In the genomic region with DNA sequence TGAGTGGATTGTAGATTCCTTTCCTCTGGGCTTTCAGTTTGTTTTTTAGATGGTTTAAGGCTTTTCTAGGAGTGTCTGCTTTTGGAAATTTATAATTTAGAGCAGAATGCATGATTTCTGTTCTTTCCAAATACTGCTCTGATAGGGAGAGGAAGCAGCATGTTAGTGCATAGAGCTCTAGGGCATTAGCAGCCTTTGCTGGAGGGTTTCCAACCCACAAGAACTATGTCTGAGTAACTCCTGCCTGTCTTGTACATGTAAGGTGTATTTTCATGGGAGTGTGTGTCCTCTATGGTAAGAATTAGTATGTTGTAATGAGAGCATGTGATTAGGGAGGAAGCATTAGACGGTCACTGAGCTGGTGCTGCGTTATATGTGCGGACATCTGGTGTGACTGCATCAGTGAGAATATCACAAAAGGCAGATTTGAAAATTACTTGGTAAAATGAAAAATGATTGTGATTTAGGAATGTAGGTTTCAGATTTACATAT, we compare ENCODE assay signal across 23 mouse cellular contexts. TPM values are rescaled to one million over a fixed set of nuclear protein-coding genes. Genes with fewer than 3 reads are reported as not detected.
DNase-seq lines count a peak whose midpoint lies in the region; ATAC-seq and TF ChIP-seq lines count a peak whose summit lies in the region.
"Had no signal": no experiment of that assay in that cellular context is flagged by ENCODE, and none has a peak within 500 bp of the region (broad histone marks: within the 10 kb centered on the region; RNA-seq: fewer than 3 reads in every experiment).

No protein-coding gene starts in this region.

- no peak overlapping the region for H3K9ac ChIP-seq in midbrain, embryonic 16.5 days (ENCODE audit: low read depth, low read length)
- H3K9ac ChIP-seq in midbrain, embryonic 11.5 days (ENCODE audit: low read length): no peak overlapping the region
- H3K9ac ChIP-seq: hindbrain, embryonic 14.5 days; liver, embryonic 14.5 days; stomach, embryonic 15.5 days had no signal

- no peak overlapping the region for H3K4me2 ChIP-seq in midbrain, embryonic 16.5 days (ENCODE audit: low read length)
- H3K4me2 ChIP-seq in midbrain, embryonic 11.5 days: no peak overlapping the region
- H3K4me2 ChIP-seq: hindbrain, embryonic 14.5 days; stomach, embryonic 15.5 days had no signal

- WGBS in midbrain, embryonic 16.5 days: 90% methylated on average over 3 of the region's 3 CpGs
- over 99% methylated on average over 3 of the region's 3 CpGs for WGBS in midbrain, embryonic 11.5 days

- no peaks in the 10 kb centered on the region for H3K9me3 ChIP-seq in midbrain, embryonic 16.5 days (replicated peaks; ENCODE audit: control insufficient read depth, low read length, poor library complexity, severe bottlenecking)
- no peaks in the 10 kb centered on the region for H3K9me3 ChIP-seq in midbrain, embryonic 11.5 days (ENCODE audit: control insufficient read depth, low read length)
- H3K9me3 ChIP-seq: midbrain, embryonic 10.5 days; stomach, embryonic 15.5 days had no signal

- H3K4me3 ChIP-seq in layer of hippocampus, adult 2 months: no peak overlapping the region
- no peak overlapping the region for H3K4me3 ChIP-seq in embryonic fibroblast, embryonic 13.5 days (ENCODE audit: insufficient read depth, low read length)
- H3K4me3 ChIP-seq in midbrain, embryonic 16.5 days (ENCODE audit: low read depth, low read length): no peak overlapping the region
- H3K4me3 ChIP-seq in midbrain, embryonic 11.5 days (ENCODE audit: low read depth, low read length): no peak overlapping the region
- H3K4me3 ChIP-seq: midbrain, embryonic 10.5 days; stomach, embryonic 15.5 days had no signal

- no peak for TF ChIP-seq POLR2A in embryonic fibroblast, embryonic 13.5 days (IDR thresholded peaks at IDR 0.05; ENCODE audit: low read depth, low read length)

- peaks cover 16% of the 10 kb centered on the region for H3K4me1 ChIP-seq in embryonic fibroblast, embryonic 13.5 days (ENCODE audit: control insufficient read depth, insufficient read depth, low read length)
- H3K4me1 ChIP-seq in midbrain, embryonic 16.5 days (ENCODE audit: control insufficient read depth, insufficient read depth, low read length): peaks cover 4% of the 10 kb centered on the region; the same call in 1 of the 2 replicates
- no peaks in the 10 kb centered on the region; the same call in 1 of the 2 replicates for H3K4me1 ChIP-seq in midbrain, embryonic 11.5 days (ENCODE audit: control insufficient read depth, insufficient read depth, low read length)

- peak overlapping the region; percentile 28 for H3K27ac ChIP-seq in layer of hippocampus, adult 2 months
- H3K27ac ChIP-seq in embryonic fibroblast, embryonic 13.5 days (ENCODE audit: insufficient read depth, low read length): peak overlapping the region; percentile 73
- H3K27ac ChIP-seq in midbrain, embryonic 16.5 days (ENCODE audit: low read length): no peak overlapping the region
- H3K27ac ChIP-seq in midbrain, embryonic 11.5 days (ENCODE audit: low read depth, low read length): no peak overlapping the region
- H3K27ac ChIP-seq: hindbrain, embryonic 14.5 days; liver, embryonic 14.5 days; midbrain, embryonic 10.5 days; stomach, embryonic 15.5 days had no signal

- no peaks in the 10 kb centered on the region for H3K36me3 ChIP-seq in midbrain, embryonic 16.5 days (ENCODE audit: control insufficient read depth, insufficient read depth, low read length)
- no peaks in the 10 kb centered on the region for H3K36me3 ChIP-seq in midbrain, embryonic 11.5 days (ENCODE audit: control insufficient read depth, insufficient read depth, low read length)
- H3K36me3 ChIP-seq: midbrain, embryonic 10.5 days; stomach, embryonic 15.5 days had no signal

- TF ChIP-seq CTCF in layer of hippocampus, adult 2 months (conservative IDR thresholded peaks at IDR 0.05): no peak
- TF ChIP-seq CTCF in embryonic fibroblast, embryonic 13.5 days (IDR thresholded peaks at IDR 0.05; ENCODE audit: borderline replicate concordance, insufficient read depth, low read length): no peak

- H3K27me3 ChIP-seq in midbrain, embryonic 16.5 days (ENCODE audit: control insufficient read depth, insufficient read depth, low read depth, low read length): no peaks in the 10 kb centered on the region
- no peaks in the 10 kb centered on the region for H3K27me3 ChIP-seq in midbrain, embryonic 11.5 days (ENCODE audit: control insufficient read depth, insufficient read depth, low read length)
- H3K27me3 ChIP-seq: stomach, embryonic 15.5 days had no signal

- DNase-seq in layer of hippocampus, adult 2 months (ENCODE audit: low spot score in 2 of 2): no peak
- no peak for DNase-seq in layer of hippocampus, postnatal 14 days (ENCODE audit: low spot score in 2 of 2)
- peak; percentile 84 for DNase-seq in NIH3T3 (ENCODE audit: low read depth)
- no peak for DNase-seq in midbrain, embryonic 11.5 days (ENCODE audit: low spot score, missing footprints)
- DNase-seq: adrenal gland, postnatal 36 days; cerebellum, adult 18-20 months; cerebellum, postnatal 25 days; heart, postnatal 36 days; kidney, adult 8-10 months; kidney, postnatal 25 days; layer of hippocampus, adult 9-11 months; right cerebral cortex, postnatal 25 days; thymus, adult 18-20 months; thymus, postnatal 4 days had no signal

- ATAC-seq in megakaryocyte progenitor cell, adult 5-6 weeks (replicated peaks; ENCODE audit: poor library complexity): peak; percentile 17; the same call in 1 of the 2 replicates
- ATAC-seq in midbrain, embryonic 16.5 days: no peak
- no peak for ATAC-seq in midbrain, embryonic 11.5 days (ENCODE audit: low FRiP score)
- ATAC-seq: CD4-positive, CD25-positive, alpha-beta regulatory T cell, adult 4 months; forebrain, embryonic 14.5 days had no signal

RNA-seq across cellular contexts. Expression of a gene that starts 16.1 kb away (rescaled TPM):
- 10 to 100 TPM; 70.6 to 82.7 TPM for total RNA-seq in layer of hippocampus, adult 2 months (2021)
- 10 to 100 TPM; 66.5 to 68.1 TPM for total RNA-seq in layer of hippocampus, postnatal 14 days (2021)
- polyA plus RNA-seq in embryonic fibroblast, embryonic 13.5 days (2011; ENCODE audit: insufficient read length, low read depth, missing spikeins): 72.0 and 76.5 TPM in 2 replicates
- total RNA-seq in megakaryocyte progenitor cell, adult 5-6 weeks (2015): 111 TPM in 2 replicates
- total RNA-seq in megakaryocyte progenitor cell, adult 5-6 weeks (2017): 100 and 110 TPM in 2 replicates
- 23.2 TPM in 2 replicates for polyA plus RNA-seq in midbrain, embryonic 16.5 days (2015; fragmentation: Nextera tagmentation; extraction: Ambion mirVana)
- polyA plus RNA-seq in midbrain, embryonic 11.5 days (2014; fragmentation: Nextera tagmentation; extraction: Ambion mirVana): 39.4 and 47.2 TPM in 2 replicates

RNA-seq across cellular contexts. Expression of a gene that starts 17.1 kb away (rescaled TPM):
- total RNA-seq in layer of hippocampus, adult 2 months (2021): 1 to 10 TPM; 6.3 to 6.9 TPM
- total RNA-seq in layer of hippocampus, postnatal 14 days (2021): 1 to 10 TPM; 9.0 TPM
- polyA plus RNA-seq in embryonic fibroblast, embryonic 13.5 days (2011; ENCODE audit: insufficient read length, low read depth, missing spikeins): 0.67 and 1.0 TPM in 2 replicates
- total RNA-seq in megakaryocyte progenitor cell, adult 5-6 weeks (2015): 1.3 and 3.0 TPM in 2 replicates
- total RNA-seq in megakaryocyte progenitor cell, adult 5-6 weeks (2017): 0.21 and 1.5 TPM in 2 replicates
- 1.6 and 2.1 TPM in 2 replicates for polyA plus RNA-seq in midbrain, embryonic 16.5 days (2015; fragmentation: Nextera tagmentation; extraction: Ambion mirVana)
- polyA plus RNA-seq in midbrain, embryonic 11.5 days (2014; fragmentation: Nextera tagmentation; extraction: Ambion mirVana): 0.75 and 0.87 TPM in 2 replicates

RNA-seq across cellular contexts. Expression of a gene that starts 18.7 kb away (rescaled TPM):
- 1 to 10 TPM; 2.7 to 5.5 TPM for total RNA-seq in layer of hippocampus, adult 2 months (2021)
- 1 to 10 TPM; 1.4 to 2.3 TPM for total RNA-seq in layer of hippocampus, postnatal 14 days (2021)
- polyA plus RNA-seq in embryonic fibroblast, embryonic 13.5 days (2011; ENCODE audit: insufficient read length, low read depth, missing spikeins): 2.3 and 4.6 TPM in 2 replicates
- 4.3 and 6.5 TPM in 2 replicates for total RNA-seq in megakaryocyte progenitor cell, adult 5-6 weeks (2015)
- 1.1 and 5.1 TPM in 2 replicates for total RNA-seq in megakaryocyte progenitor cell, adult 5-6 weeks (2017)
- polyA plus RNA-seq in midbrain, embryonic 16.5 days (2015; fragmentation: Nextera tagmentation; extraction: Ambion mirVana): 2.3 and 3.2 TPM in 2 replicates
- 0.66 and 0.78 TPM in 2 replicates for polyA plus RNA-seq in midbrain, embryonic 11.5 days (2014; fragmentation: Nextera tagmentation; extraction: Ambion mirVana)

Comparison
In these comparisons a context has a peak if more than half of its experiments do, and no peak if none do; other contexts are left out.
1. H3K27ac ChIP-seq: peak in layer of hippocampus, adult 2 months (single experiment) and embryonic fibroblast, embryonic 13.5 days (single experiment); none in midbrain, embryonic 16.5 days (single experiment) and midbrain, embryonic 11.5 days (single experiment).